Mouse (Mus musculus) 3T3-L1 (cell line): ENCODE data around the gene Mroh2a.

Experiments used
- DNase-seq: peaks from one replicate; pipeline ENCODE4 v3.0.0-alpha.2; 2015; ENCODE audit warnings: low read depth, low spot score

Gene Mroh2a

GRCm38 (mm10) chr1:88258881-88259642 is 32.3 kb downstream of the Mroh2a start:
- peak; percentile 50 for DNase-seq

- no peak for DNase-seq
Measured at GRCm38 (mm10) chr1:88259643-88260024, 32.8 kb downstream of the Mroh2a start.

GRCm38 (mm10) chr1:88260114-88260513 is 33.3 kb downstream of the Mroh2a start:
- peak; percentile 41 for DNase-seq

- DNase-seq: no peak
Measured at GRCm38 (mm10) chr1:88260604-88261377, 34.0 kb downstream of the Mroh2a start.

- DNase-seq: no peak
Measured at GRCm38 (mm10) chr1:88261706-88262105, 34.9 kb downstream of the Mroh2a start.

- peak; percentile 99 for DNase-seq
Measured at GRCm38 (mm10) chr1:88262255-88262654, 35.5 kb downstream of the Mroh2a start.

GRCm38 (mm10) chr1:88262961-88263360 is 36.2 kb downstream of the Mroh2a start:
- DNase-seq: no peak

- no peak for DNase-seq
Measured at GRCm38 (mm10) chr1:88263778-88264177, 37.0 kb downstream of the Mroh2a start.

GRCm38 (mm10) chr1:88264237-88264868 is 37.6 kb downstream of the Mroh2a start:
- DNase-seq: no peak

- DNase-seq: no peak
Measured at GRCm38 (mm10) chr1:88264869-88265240, 38.1 kb downstream of the Mroh2a start.

- DNase-seq: no peak
Measured at GRCm38 (mm10) chr1:88266123-88266522, 39.3 kb downstream of the Mroh2a start.

- no peak for DNase-seq
Measured at GRCm38 (mm10) chr1:88267489-88267888, 40.7 kb downstream of the Mroh2a start.

- DNase-seq: no peak
Measured at GRCm38 (mm10) chr1:88268070-88268469, 41.3 kb downstream of the Mroh2a start.

- DNase-seq: no peak
Measured at GRCm38 (mm10) chr1:88269539-88270309, 42.9 kb downstream of the Mroh2a start.

GRCm38 (mm10) chr1:88272851-88273250 is 46.1 kb downstream of the Mroh2a start:
- DNase-seq: no peak

- no peak for DNase-seq
Measured at GRCm38 (mm10) chr1:88273326-88273725, 46.5 kb downstream of the Mroh2a start.

- no peak for DNase-seq
Measured at GRCm38 (mm10) chr1:88273832-88274231, 47.0 kb downstream of the Mroh2a start.

- DNase-seq: no peak
Measured at GRCm38 (mm10) chr1:88274371-88275077, 47.7 kb downstream of the Mroh2a start.

- DNase-seq: no peak
Measured at GRCm38 (mm10) chr1:88275078-88275680, 48.4 kb downstream of the Mroh2a start.

GRCm38 (mm10) chr1:88275698-88276523 is 49.1 kb downstream of the Mroh2a start:
- no peak for DNase-seq
